Mouse (Mus musculus) midbrain, embryonic 11.5 days (tissue): Measurements from ENCODE around the gene 4931428L18Rik. TPM values are rescaled to one million over a fixed set of nuclear protein-coding genes. Genes with fewer than 3 reads are reported as not detected.

Source experiments
- polyA plus RNA-seq: library from polyadenylated mRNA; unstranded; fragments of >200 nt; fragmentation: Nextera tagmentation; extraction: Ambion mirVana; gene quantifications from 2 replicates; pipeline ENCODE4 v1.2.1, GENCODE M21; 2014

Gene 4931428L18Rik
- polyA plus RNA-seq, 1 experiment from 2014 or later: not detected

Other genes starting within 250 kb of the 4931428L18Rik start
- gene AC153137.1, start 244.7 kb downstream of the 4931428L18Rik start, polyA plus RNA-seq: not detected in 2 replicates
- gene Lgsn, start 46.3 kb downstream of the 4931428L18Rik start, polyA plus RNA-seq: not detected in 2 replicates
- not detected in 2 replicates for gene Pih1d3, start 154 bp upstream of the 4931428L18Rik start, polyA plus RNA-seq